Mouse (Mus musculus) C2C12 (cell line): ENCODE measurements around the gene Map3k11.

Experiments used
- CTCF ChIP-seq: IDR thresholded peaks from one replicate; pipeline ENCODE4 v1.5.1; 2011; ENCODE audit not compliant: control insufficient read depth, insufficient read depth, insufficient read length
- FOSL1 ChIP-seq: IDR thresholded peaks from one replicate; pipeline ENCODE4 v1.8.0; 2011; ENCODE audit warnings: mild to moderate bottlenecking, low read length; ENCODE audit not compliant: poor library complexity, insufficient read depth, severe bottlenecking
- MAX ChIP-seq: IDR thresholded peaks from one replicate; pipeline ENCODE4 v1.6.1; 2011; ENCODE audit warnings: mild to moderate bottlenecking, control low read depth
- MYOD1 ChIP-seq: IDR thresholded peaks from one replicate; pipeline ENCODE4 v1.6.1; 2011; ENCODE audit warnings: low read depth; ENCODE audit not compliant: control insufficient read depth, insufficient read length
- MYOG ChIP-seq: IDR thresholded peaks from one replicate; pipeline ENCODE4 v1.6.1; 2011; ENCODE audit not compliant: control insufficient read depth, insufficient read length; ENCODE audit errors: extremely low read depth

DNA sequence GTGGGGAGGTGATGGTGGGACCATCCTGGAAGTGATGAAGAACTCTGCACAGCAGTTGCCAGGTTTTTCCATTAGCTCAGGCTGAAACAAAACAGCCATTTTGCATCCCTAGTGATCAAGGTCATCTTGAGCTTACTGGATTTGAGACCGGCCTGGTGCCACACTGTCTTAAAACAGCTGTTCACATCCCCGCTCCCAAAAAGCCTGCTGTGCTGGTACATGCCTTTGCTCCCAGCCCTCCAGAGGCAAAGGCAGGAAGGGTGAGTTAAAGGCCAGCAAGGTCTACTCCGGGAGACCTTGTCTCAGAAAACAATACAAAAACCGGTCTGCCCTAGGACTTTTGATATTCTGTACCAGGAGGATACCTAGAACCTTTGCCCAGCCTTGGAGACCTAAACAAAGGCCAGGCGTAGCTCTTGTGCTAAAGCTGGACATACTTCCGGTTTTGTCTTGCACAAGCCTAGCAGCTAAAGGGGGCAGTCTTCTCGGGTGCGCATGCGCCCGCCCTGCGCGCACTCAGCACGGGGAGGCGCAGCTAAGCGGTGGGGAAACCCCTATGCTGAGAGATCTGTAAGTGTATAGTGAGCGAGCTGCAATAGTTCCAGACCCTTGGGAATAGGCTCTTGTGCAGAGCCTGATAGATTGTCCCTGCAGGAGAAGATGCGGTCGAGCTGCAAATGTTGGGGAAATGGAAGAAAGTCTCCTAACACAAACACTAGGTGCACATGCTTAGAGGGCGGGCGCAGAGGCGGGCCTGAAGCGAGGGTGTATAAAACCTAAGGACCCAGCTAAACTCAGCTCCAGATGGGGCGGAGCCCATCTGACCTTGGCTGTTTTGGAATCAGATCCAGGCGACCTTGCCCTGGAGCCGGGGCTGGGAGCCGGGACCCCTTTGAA lies 39.9 kb upstream of the Map3k11 start:
- TF ChIP-seq CTCF: no peak
- no peak for TF ChIP-seq FOSL1
- no peak for TF ChIP-seq MYOD1
- no peak for TF ChIP-seq MAX
- TF ChIP-seq MYOG: no peak
